Mouse (Mus musculus) midbrain, postnatal 0 days (tissue): ENCODE results near the gene Akap12. TPM values are rescaled to one million over a fixed set of nuclear protein-coding genes. Genes with fewer than 3 reads are reported as not detected.

Experiments used
- ATAC-seq: fragments of 200-750 bp; cut with Nextera tagmentation; 2 replicates; pipeline ENCODE4 v1.8.0; 2017; ENCODE audit warnings: moderate number of reproducible peaks, mild to moderate bottlenecking, moderate TSS enrichment, moderate library complexity; ENCODE audit not compliant: low FRiP score
- DNase-seq: peaks from one replicate; pipeline ENCODE4 v3.0.0-alpha.2; 2015; ENCODE audit warnings: low spot score
- H3K27ac ChIP-seq: fragments of 300-500 bp; sonication (generic); 2 replicates; pipeline ENCODE4 v1.5.1; 2014; ENCODE audit warnings: low read depth, mild to moderate bottlenecking, low read length, mixed read lengths
- H3K27me3 ChIP-seq: fragments of 300-500 bp; sonication (generic); 2 replicates; pipeline ENCODE4 v1.6.1; 2014; ENCODE audit warnings: low read length, control low read depth, mixed read lengths; ENCODE audit not compliant: insufficient read depth
- H3K36me3 ChIP-seq: fragments of 300-500 bp; sonication (generic); 2 replicates; pipeline ENCODE4 v1.6.1; 2014; ENCODE audit warnings: low read length, control low read depth, mixed read lengths; ENCODE audit not compliant: insufficient read depth
- H3K4me1 ChIP-seq: fragments of 300-500 bp; sonication (generic); 2 replicates; pipeline ENCODE4 v1.6.1; 2014; ENCODE audit warnings: mild to moderate bottlenecking, control low read depth, antibody characterized with exemption, low read length, mixed read lengths; ENCODE audit not compliant: insufficient read depth
- H3K4me2 ChIP-seq: fragments of 300-500 bp; sonication (generic); 2 replicates; pipeline ENCODE4 v1.6.1; 2014; ENCODE audit warnings: low read depth, mild to moderate bottlenecking, low read length, mixed read lengths; ENCODE audit not compliant: poor library complexity, severe bottlenecking
- H3K4me3 ChIP-seq: fragments of 300-500 bp; sonication (generic); 2 replicates; pipeline ENCODE4 v1.5.1; 2014; ENCODE audit warnings: low read depth, mild to moderate bottlenecking, low read length, moderate library complexity
- H3K9ac ChIP-seq: fragments of 300-500 bp; sonication (generic); replicated peaks from 2 replicates; pipeline ENCODE4 v1.6.1; 2014; ENCODE audit warnings: mild to moderate bottlenecking, low read length, moderate library complexity, mixed read lengths; ENCODE audit not compliant: poor library complexity, severe bottlenecking
- H3K9me3 ChIP-seq: fragments of 300-500 bp; sonication (generic); 2 replicates; pipeline ENCODE4 v1.6.1; 2016; ENCODE audit warnings: low read length, control low read depth
- CTCF ChIP-seq: IDR thresholded peaks from 2 replicates; pipeline ENCODE4 v1.5.1; 2016; ENCODE audit warnings: antibody characterized with exemption, mild to moderate bottlenecking
- WGBS: fragments of 180-500 bp; shearing (Covaris S2); extraction: QIAGEN DNeasy Blood & Tissue Kit; methylation state at CpG from one replicate; pipeline ENCODE4 v1.1.7; 2014; 5-methylcytosine and 5-hydroxymethylcytosine counted together
- polyA plus RNA-seq: library from polyadenylated mRNA; unstranded; fragments of >200 nt; fragmentation: Nextera tagmentation; extraction: Ambion mirVana; gene quantifications from 2 replicates; pipeline ENCODE4 v1.2.1, GENCODE M21; 2015
- total RNA-seq: library from RNA; depleted of rRNA; stranded (reverse); fragments of >200 nt; gene quantifications from 2 replicates; pipeline ENCODE4 v1.2.3, GENCODE M21; 2014

Akap12 gene
- total and polyA plus RNA-seq, 2 experiments from 2014 or later = 36.8 to 49.6 TPM

- Histone ChIP-seq H3K27ac (no peak overlapping the region), H3K4me1 (no peaks in the 10 kb centered on the region), H3K36me3 (no peaks in the 10 kb centered on the region), H3K4me3 (no peak overlapping the region), H3K27me3 (no peaks in the 10 kb centered on the region), H3K9ac (no peak overlapping the region), H3K9me3 (no peaks in the 10 kb centered on the region), H3K4me2 (no peak overlapping the region)
- WGBS = 93% methylated on average over 10 of the region's 10 CpGs
- no peak for DNase-seq
- TF ChIP-seq CTCF = no peak
- no peak for ATAC-seq
Measured at GRCm38 (mm10) chr10:4275572-4275971, 9.4 kb downstream of the Akap12 start.

GRCm38 (mm10) chr10:4276081-4276480 is 9.9 kb downstream of the Akap12 start:
- Histone ChIP-seq H3K36me3 (no peaks in the 10 kb centered on the region), H3K27me3 (no peaks in the 10 kb centered on the region), H3K9me3 (no peaks in the 10 kb centered on the region), H3K27ac (no peak overlapping the region), H3K4me2 (no peak overlapping the region), H3K4me1 (no peaks in the 10 kb centered on the region), H3K9ac (no peak overlapping the region), H3K4me3 (no peak overlapping the region)
- ATAC-seq (no peak), DNase-seq (no peak)
- WGBS = 94% methylated on average over 13 of the region's 13 CpGs
- no peak for TF ChIP-seq CTCF

- no peaks in the 10 kb centered on the region for H3K27me3 ChIP-seq
- no peak for TF ChIP-seq CTCF
- no peak overlapping the region for H3K27ac ChIP-seq
- DNase-seq (no peak), ATAC-seq (no peak)
- H3K36me3 ChIP-seq = no peaks in the 10 kb centered on the region
- no peaks in the 10 kb centered on the region for H3K9me3 ChIP-seq
- WGBS = 68% methylated on average over 6 of the region's 6 CpGs
- H3K4me3 ChIP-seq = no peak overlapping the region
- H3K4me1 ChIP-seq = no peaks in the 10 kb centered on the region
- no peak overlapping the region for H3K4me2 ChIP-seq
- H3K9ac ChIP-seq = no peak overlapping the region
Measured at GRCm38 (mm10) chr10:4278041-4278440, 11.9 kb downstream of the Akap12 start.

GRCm38 (mm10) chr10:4282395-4282794 is 16.2 kb downstream of the Akap12 start:
- H3K9me3 ChIP-seq = no peaks in the 10 kb centered on the region
- H3K36me3 ChIP-seq = no peaks in the 10 kb centered on the region
- no peak for TF ChIP-seq CTCF
- H3K9ac ChIP-seq = no peak overlapping the region
- H3K4me2 ChIP-seq = no peak overlapping the region
- DNase-seq (no peak), ATAC-seq (no peak)
- H3K4me3 ChIP-seq = no peak overlapping the region
- no peaks in the 10 kb centered on the region for H3K4me1 ChIP-seq
- H3K27ac ChIP-seq = no peak overlapping the region
- no peaks in the 10 kb centered on the region for H3K27me3 ChIP-seq
- 58% methylated on average over 4 of the region's 4 CpGs for WGBS

GRCm38 (mm10) chr10:4284781-4285180 is 18.6 kb downstream of the Akap12 start:
- no peak for ATAC-seq
- DNase-seq = no peak
- no peaks in the 10 kb centered on the region for H3K36me3 ChIP-seq
- H3K4me1 ChIP-seq = no peaks in the 10 kb centered on the region
- no peaks in the 10 kb centered on the region for H3K9me3 ChIP-seq
- no peak overlapping the region for H3K9ac ChIP-seq
- no peak overlapping the region for H3K27ac ChIP-seq
- H3K4me3 ChIP-seq = no peak overlapping the region
- no peak for TF ChIP-seq CTCF
- H3K27me3 ChIP-seq = no peaks in the 10 kb centered on the region
- WGBS = 89% methylated on average over 1 of the region's 1 CpGs
- no peak overlapping the region for H3K4me2 ChIP-seq

GRCm38 (mm10) chr10:4285752-4286151 is 19.6 kb downstream of the Akap12 start:
- DNase-seq (no peak), ATAC-seq (no peak)
- TF ChIP-seq CTCF = no peak
- WGBS = 87% methylated on average over 8 of the region's 8 CpGs
- Histone ChIP-seq H3K9ac (no peak overlapping the region), H3K4me3 (no peak overlapping the region), H3K4me2 (no peak overlapping the region), H3K27ac (no peak overlapping the region), H3K27me3 (no peaks in the 10 kb centered on the region), H3K36me3 (no peaks in the 10 kb centered on the region), H3K4me1 (no peaks in the 10 kb centered on the region), H3K9me3 (no peaks in the 10 kb centered on the region)
